Mouse (Mus musculus) olfactory bulb, adult 2 months (tissue): ENCODE data around the gene Fam71f2.

Experiments
- CTCF ChIP-seq: fragments of 200-500 bp; IDR thresholded peaks from 2 replicates; pipeline ENCODE4 v1.5.1; 2012; ENCODE audit warnings: low read depth, mild to moderate bottlenecking, low read length, moderate library complexity; ENCODE audit not compliant: insufficient read depth
- POLR2A ChIP-seq: fragments of 200-500 bp; IDR thresholded peaks from 2 replicates; pipeline ENCODE4 v1.6.1; 2012; ENCODE audit warnings: mild to moderate bottlenecking, low read depth, low read length, moderate library complexity; ENCODE audit not compliant: insufficient read depth

GRCm38 (mm10) chr6:29259418-29259817 lies 20.0 kb upstream of the Fam71f2 start:
- TF ChIP-seq CTCF (no peak), POLR2A (no peak)
